Mouse (Mus musculus) urinary bladder, postnatal 0 days (tissue): ENCODE data around the gene Grid1. TPM values are rescaled to one million over a fixed set of nuclear protein-coding genes. Genes with fewer than 3 reads are reported as not detected.

Source experiments
- microRNA counts: library from miRNA; unstranded; fragments of <30 nt; microRNA quantifications from one replicate; lab custom pipeline; 2016
- microRNA-seq: library from miRNA; unstranded; fragments of <30 nt; microRNA quantifications from one replicate; pipeline ENCODE4, GENCODE M21; 2016
- polyA plus RNA-seq: library from polyadenylated mRNA; unstranded; fragments of >200 nt; fragmentation: Nextera tagmentation; extraction: Ambion mirVana; gene quantifications from 2 replicates; pipeline ENCODE4 v1.2.1, GENCODE M21; 2015

The Grid1 gene
- polyA plus RNA-seq = 0.35 and 0.65 TPM in 2 replicates

DNA sequence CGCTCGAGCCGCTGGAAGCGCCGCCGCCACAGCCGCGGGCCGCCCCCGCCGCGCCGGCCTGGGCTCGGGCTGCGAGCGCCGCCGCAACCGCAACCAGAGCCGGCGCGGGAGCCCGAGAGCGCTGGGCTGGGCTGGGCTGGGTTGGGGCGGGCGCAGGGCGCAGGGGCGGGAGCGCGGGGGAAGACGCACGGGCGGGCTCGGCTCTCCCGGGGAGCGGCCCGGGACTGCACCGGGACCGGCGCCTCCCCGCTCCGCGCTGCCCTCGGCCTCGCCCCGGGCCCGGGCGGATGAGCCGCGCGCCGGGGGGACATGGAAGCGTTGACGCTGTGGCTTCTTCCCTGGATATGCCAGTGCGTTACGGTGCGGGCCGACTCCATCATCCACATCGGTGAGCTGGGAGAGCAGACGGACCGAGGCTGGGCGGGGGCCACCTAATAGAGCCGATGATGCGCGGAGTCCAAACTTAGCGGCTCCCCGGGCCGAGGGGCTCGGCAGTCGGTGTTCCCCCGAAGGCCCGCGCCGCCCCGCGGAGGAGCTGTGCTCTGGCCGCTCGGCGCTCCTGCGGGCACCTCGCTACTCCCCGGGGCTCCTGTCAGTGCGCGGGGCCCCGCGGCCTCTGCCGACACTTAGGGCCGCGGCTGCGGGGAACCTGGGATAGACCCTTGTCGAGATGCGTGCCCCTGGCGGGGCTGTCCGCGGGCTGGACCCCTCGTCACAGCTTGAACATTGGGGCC, at the start of gene Grid1:
Gene Grid1, plus strand, starts transcription at position 190 of the 734 bp plus-strand sequence.

MicroRNAs within 50 kb of the gene (microRNA counts, 519-probe panel; counts per million panel counts)
- microRNA mmu-miR-346 (lab: Ali Mortazavi, UCI) = not detected

Small RNA genes lying within 50 kb of the gene (microRNA-seq; reads per million reads assigned to microRNA genes)
- gene Mir346 = 27.5 reads per million, percentile 31 among the genes with 10 or more reads in this experiment

Other genes with a start within 250 kb of the Grid1 start
- 19.9 and 21.1 TPM in 2 replicates for gene Ldb3, start 231.4 kb upstream of the Grid1 start, polyA plus RNA-seq
- gene Opn4, start 220.0 kb upstream of the Grid1 start, polyA plus RNA-seq = not detected in 2 replicates
- 11.4 and 13.5 TPM in 2 replicates for gene Wapl, start 146.2 kb upstream of the Grid1 start, polyA plus RNA-seq